Mouse (Mus musculus) kidney, postnatal 0 days (tissue): ENCODE data around the gene Rer1. TPM values are rescaled to one million over a fixed set of nuclear protein-coding genes. Genes with fewer than 3 reads are reported as not detected.
A peak's percentile ranks its signal among the peaks of the same experiment; 100 is the strongest.

ENCODE experiments used
- ATAC-seq: fragments of 200-750 bp; cut with Nextera tagmentation; replicated peaks from 2 replicates; pipeline ENCODE4 v1.8.0; 2017; ENCODE audit warnings: low read depth, moderate number of reproducible peaks, moderate TSS enrichment, moderate library complexity; ENCODE audit not compliant: low FRiP score
- DNase-seq: peaks from one replicate; pipeline ENCODE4 v3.0.0-alpha.2; 2016; ENCODE audit warnings: low spot score
- H3K27ac ChIP-seq: fragments of 300-500 bp; sonication (generic); 2 replicates; pipeline ENCODE4 v1.5.1; 2014; ENCODE audit warnings: mild to moderate bottlenecking
- H3K27me3 ChIP-seq: fragments of 300-500 bp; sonication (generic); 2 replicates; pipeline ENCODE4 v1.6.1; 2014; ENCODE audit warnings: low read length, mixed read lengths; ENCODE audit not compliant: insufficient read depth
- H3K36me3 ChIP-seq: fragments of 300-500 bp; sonication (generic); 2 replicates; pipeline ENCODE4 v1.6.1; 2014; ENCODE audit warnings: low read length, mixed read lengths; ENCODE audit not compliant: insufficient read depth
- H3K4me1 ChIP-seq: fragments of 300-500 bp; sonication (generic); replicated peaks from 2 replicates; pipeline ENCODE4 v1.6.1; 2014; ENCODE audit warnings: antibody characterized with exemption, low read length, mixed read lengths; ENCODE audit not compliant: insufficient read depth
- H3K4me2 ChIP-seq: fragments of 300-500 bp; sonication (generic); 2 replicates; pipeline ENCODE4 v1.6.1; 2014; ENCODE audit warnings: mild to moderate bottlenecking, low read length, moderate library complexity, mixed read lengths
- H3K4me3 ChIP-seq: fragments of 300-500 bp; sonication (generic); replicated peaks from 2 replicates; pipeline ENCODE4 v1.5.1; 2014; ENCODE audit warnings: low read depth, low read length
- H3K9ac ChIP-seq: fragments of 300-500 bp; sonication (generic); 2 replicates; pipeline ENCODE4 v1.6.1; 2014; ENCODE audit warnings: low read depth, low read length
- H3K9me3 ChIP-seq: fragments of 300-500 bp; sonication (generic); replicated peaks from 2 replicates; pipeline ENCODE4 v1.6.1; 2016; ENCODE audit warnings: low read length, inconsistent platforms, mixed read lengths
- CTCF ChIP-seq: IDR thresholded peaks from 2 replicates; pipeline ENCODE4 v1.5.1; 2016; ENCODE audit warnings: antibody characterized with exemption, low read depth, mild to moderate bottlenecking, moderate library complexity
- WGBS: fragments of 180-500 bp; shearing (Covaris S2); extraction: QIAGEN DNeasy Blood & Tissue Kit; methylation state at CpG from one replicate; pipeline ENCODE4 v1.1.7; 2014; 5-methylcytosine and 5-hydroxymethylcytosine counted together
- polyA plus RNA-seq: library from polyadenylated mRNA; unstranded; fragments of >200 nt; fragmentation: Nextera tagmentation; extraction: Ambion mirVana; gene quantifications from 2 replicates; pipeline ENCODE4 v1.2.1, GENCODE M21; 2015

The Rer1 gene
- polyA plus RNA-seq, 1 experiment from 2014 or later: 194 TPM

- peaks cover 36% of the 10 kb centered on the region for H3K27me3 ChIP-seq
Measured at GRCm38 (mm10) chr4:155042606-155043288, 43.4 kb downstream of the Rer1 start.

DNA sequence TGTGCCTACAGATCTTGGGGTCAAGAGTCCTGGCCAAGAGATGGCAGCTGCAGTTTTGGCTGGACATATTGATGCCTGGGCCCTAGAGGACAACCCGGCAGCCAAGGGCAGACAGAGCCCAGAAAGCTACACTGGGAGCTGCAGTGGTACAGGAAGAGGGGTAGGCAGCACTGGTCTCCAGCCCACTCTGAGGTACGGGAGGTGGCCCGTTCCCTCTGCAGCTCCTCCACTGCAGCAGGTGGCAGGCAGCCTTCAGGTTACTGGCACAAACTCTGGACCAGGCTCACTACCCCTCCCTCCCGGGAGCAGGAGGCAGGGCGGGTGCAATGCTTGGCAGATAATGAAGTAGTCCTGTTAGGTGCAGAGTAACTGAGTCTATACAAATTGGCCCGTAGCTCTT, 45.5 kb downstream of the Rer1 start:
- H3K36me3 ChIP-seq: no peaks in the 10 kb centered on the region
- 75% methylated on average over 6 of the region's 6 CpGs for WGBS
- no peak overlapping the region for H3K4me2 ChIP-seq
- no peak for TF ChIP-seq CTCF
- no peak overlapping the region for H3K9ac ChIP-seq
- 0 out of 2 replicates have a peak, but pooled peaks cover 2% of the 10 kb centered on the region for H3K4me1 ChIP-seq
- no peaks in the 10 kb centered on the region for H3K9me3 ChIP-seq
- no peak for DNase-seq
- no peak for ATAC-seq
- H3K27ac ChIP-seq: no peak overlapping the region
- H3K27me3 ChIP-seq: peaks cover 36% of the 10 kb centered on the region
- no peak overlapping the region for H3K4me3 ChIP-seq

More at GRCm38 (mm10) chr4:155042606-155043288, 43.4 kb downstream of the Rer1 start:
- 4% methylated on average over 60 of the region's 65 CpGs for WGBS
- TF ChIP-seq CTCF: no peak
- H3K4me1 ChIP-seq: 0 out of 2 replicates have a peak, but pooled peaks cover 2% of the 10 kb centered on the region
- DNase-seq (no peak), ATAC-seq (no peak)
- peak overlapping the region; percentile 21; the same call in 1 of the 2 replicates for H3K4me3 ChIP-seq
- no peaks in the 10 kb centered on the region for H3K9me3 ChIP-seq
- H3K4me2 ChIP-seq: peak overlapping the region; percentile 48
- no peak overlapping the region for H3K27ac ChIP-seq
- no peaks in the 10 kb centered on the region for H3K36me3 ChIP-seq
- H3K9ac ChIP-seq: no peak overlapping the region

DNA sequence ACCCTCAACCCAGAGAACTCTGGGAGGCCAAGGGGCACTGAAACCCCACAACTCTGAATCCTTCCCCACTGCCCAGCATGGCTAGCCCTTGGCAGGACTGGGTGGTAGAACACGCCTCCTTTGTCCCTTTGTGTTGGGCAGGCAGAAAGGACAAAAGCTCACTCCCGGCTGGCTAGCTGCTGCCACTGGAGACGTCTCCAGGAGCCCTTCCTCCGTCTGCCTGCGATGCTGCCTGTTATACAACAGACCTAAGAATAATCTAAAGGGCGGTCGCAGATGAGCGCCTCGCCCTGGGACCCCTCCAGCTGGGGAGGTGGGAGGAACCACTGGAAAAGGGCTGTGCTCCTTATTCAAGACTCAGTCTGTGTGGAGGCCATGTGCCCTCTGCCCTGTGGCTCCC, 46.0 kb downstream of the Rer1 start:
- ATAC-seq (no peak), DNase-seq (no peak)
- H3K9me3 ChIP-seq: no peaks in the 10 kb centered on the region
- 17% methylated on average over 9 of the region's 9 CpGs for WGBS
- no peak overlapping the region for H3K27ac ChIP-seq
- H3K4me2 ChIP-seq: no peak overlapping the region
- H3K27me3 ChIP-seq: peaks cover 36% of the 10 kb centered on the region
- no peak overlapping the region for H3K4me3 ChIP-seq
- no peak overlapping the region for H3K9ac ChIP-seq
- TF ChIP-seq CTCF: no peak
- 0 out of 2 replicates have a peak, but pooled peaks cover 2% of the 10 kb centered on the region for H3K4me1 ChIP-seq
- H3K36me3 ChIP-seq: no peaks in the 10 kb centered on the region

DNA sequence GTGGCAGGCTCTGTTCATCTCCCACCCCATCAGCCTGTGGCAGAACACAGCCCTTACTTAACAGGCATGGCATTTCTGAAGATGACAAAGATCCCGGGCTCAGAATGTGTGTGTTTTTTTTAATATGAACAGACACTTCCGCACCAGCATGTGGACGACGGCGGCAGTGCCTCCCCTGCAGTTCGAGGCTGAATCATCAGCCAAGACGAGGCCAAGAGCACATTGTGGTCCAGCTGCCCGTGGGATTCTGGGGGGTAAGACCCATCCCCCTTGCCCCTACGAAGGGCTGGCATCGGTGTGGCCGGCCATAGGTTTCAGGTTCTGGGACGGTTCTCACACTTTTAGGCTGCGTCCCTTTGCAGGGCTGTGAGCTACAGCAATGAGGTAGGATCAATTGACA, 51.4 kb downstream of the Rer1 start:
- Histone ChIP-seq H3K27ac (no peak overlapping the region), H3K9me3 (no peaks in the 10 kb centered on the region), H3K4me2 (no peak overlapping the region), H3K9ac (no peak overlapping the region), H3K36me3 (no peaks in the 10 kb centered on the region), H3K4me1 (no peaks in the 10 kb centered on the region), H3K4me3 (no peak overlapping the region), H3K27me3 (no peaks in the 10 kb centered on the region)
- DNase-seq (no peak), ATAC-seq (no peak)
- WGBS: 61% methylated on average over 13 of the region's 13 CpGs
- TF ChIP-seq CTCF: no peak

GRCm38 (mm10) chr4:155034202-155034601, 52.0 kb downstream of the Rer1 start:
- WGBS: 30% methylated on average over 7 of the region's 7 CpGs
- no peak overlapping the region for H3K27ac ChIP-seq
- H3K27me3 ChIP-seq: no peaks in the 10 kb centered on the region
- no peak overlapping the region for H3K4me2 ChIP-seq
- no peak overlapping the region for H3K9ac ChIP-seq
- H3K4me3 ChIP-seq: no peak overlapping the region
- no peaks in the 10 kb centered on the region for H3K9me3 ChIP-seq
- H3K36me3 ChIP-seq: no peaks in the 10 kb centered on the region
- no peak for DNase-seq
- TF ChIP-seq CTCF: no peak
- no peaks in the 10 kb centered on the region for H3K4me1 ChIP-seq
- no peak for ATAC-seq

GRCm38 (mm10) chr4:155033115-155033514, 53.1 kb downstream of the Rer1 start:
- WGBS: 38% methylated on average over 6 of the region's 6 CpGs
- Histone ChIP-seq H3K27me3 (no peaks in the 10 kb centered on the region), H3K4me3 (no peak overlapping the region), H3K36me3 (no peaks in the 10 kb centered on the region), H3K4me1 (no peaks in the 10 kb centered on the region), H3K9ac (no peak overlapping the region), H3K27ac (no peak overlapping the region), H3K9me3 (no peaks in the 10 kb centered on the region), H3K4me2 (no peak overlapping the region)
- no peak for TF ChIP-seq CTCF
- ATAC-seq (no peak), DNase-seq (no peak)
